Mouse (Mus musculus): ENCODE measurements around the gene Pemt. TPM values are rescaled to one million over a fixed set of nuclear protein-coding genes. Genes with fewer than 3 reads are reported as not detected.
A peak's percentile ranks its signal among the peaks of the same experiment; 100 is the strongest.
"Not testable (repeated sequence)": the region's sequence is repeated elsewhere in the genome, so short reads cannot be mapped to it uniquely, and the experiment has no call there.

Pemt gene
- total RNA-seq, 1 experiment from 2014 or later: 5.6 TPM

GRCm38 (mm10) chr11:59960476-59961337 is 85.6 kb downstream of the Pemt start:
- no peak for ATAC-seq (replicated peaks; ENCODE audit: low read depth, poor library complexity, severe bottlenecking)

GRCm38 (mm10) chr11:59959453-59959852 is 86.8 kb downstream of the Pemt start:
- ATAC-seq (replicated peaks; ENCODE audit: low read depth, poor library complexity, severe bottlenecking): no peak

GRCm38 (mm10) chr11:59956749-59957148 is 89.5 kb downstream of the Pemt start:
- no peak for ATAC-seq (replicated peaks; ENCODE audit: low read depth, poor library complexity, severe bottlenecking)

- no peak for ATAC-seq (replicated peaks; ENCODE audit: low read depth, poor library complexity, severe bottlenecking)
These were observed 93.4 kb downstream of the Pemt start for GRCm38 (mm10) chr11:59952892-59953291.

GRCm38 (mm10) chr11:59948401-59948767 is 97.9 kb downstream of the Pemt start:
- ATAC-seq (replicated peaks; ENCODE audit: low read depth, poor library complexity, severe bottlenecking): peak; percentile 33; the same call in 1 of the 2 replicates

- peak; percentile 98 for ATAC-seq (replicated peaks; ENCODE audit: low read depth, poor library complexity, severe bottlenecking)
These were observed 98.4 kb downstream of the Pemt start, which contains the start of gene Med9 for GRCm38 (mm10) chr11:59947752-59948400. Gene Med9, plus strand, starts transcription at chr11:59948206.

- ATAC-seq (replicated peaks; ENCODE audit: low read depth, poor library complexity, severe bottlenecking): not testable (repeated sequence)
These were observed 101.4 kb downstream of the Pemt start for GRCm38 (mm10) chr11:59944855-59945254.

- ATAC-seq (replicated peaks; ENCODE audit: low read depth, poor library complexity, severe bottlenecking): peak; percentile 91
These were observed 104.9 kb downstream of the Pemt start for GRCm38 (mm10) chr11:59941391-59941790.

- no peak for ATAC-seq (replicated peaks; ENCODE audit: low read depth, poor library complexity, severe bottlenecking)
These were observed 105.6 kb downstream of the Pemt start for GRCm38 (mm10) chr11:59940645-59941044.

- no peak for ATAC-seq (replicated peaks; ENCODE audit: low read depth, poor library complexity, severe bottlenecking)
These were observed 106.5 kb downstream of the Pemt start for GRCm38 (mm10) chr11:59939821-59940220.

- ATAC-seq (replicated peaks; ENCODE audit: low read depth, poor library complexity, severe bottlenecking): no peak
These were observed 108.7 kb downstream of the Pemt start for GRCm38 (mm10) chr11:59937615-59938014.

- no peak for ATAC-seq (replicated peaks; ENCODE audit: low read depth, poor library complexity, severe bottlenecking)
These were observed 109.3 kb downstream of the Pemt start for GRCm38 (mm10) chr11:59937023-59937422.

- no peak for ATAC-seq (replicated peaks; ENCODE audit: low read depth, poor library complexity, severe bottlenecking)
These were observed 112.3 kb downstream of the Pemt start for GRCm38 (mm10) chr11:59933943-59934342.

- ATAC-seq (replicated peaks; ENCODE audit: low read depth, poor library complexity, severe bottlenecking): no peak
These were observed 113.5 kb downstream of the Pemt start for GRCm38 (mm10) chr11:59932560-59933337.

GRCm38 (mm10) chr11:59930031-59930430 is 116.3 kb downstream of the Pemt start:
- no peak for ATAC-seq (replicated peaks; ENCODE audit: low read depth, poor library complexity, severe bottlenecking)

- ATAC-seq (replicated peaks; ENCODE audit: low read depth, poor library complexity, severe bottlenecking): no peak
These were observed 125.0 kb downstream of the Pemt start for GRCm38 (mm10) chr11:59921265-59921664.

Other genes with a start within 250 kb of the Pemt start
- gene Flcn, start 236.5 kb downstream of the Pemt start, total RNA-seq (2017): 18.0 and 18.4 TPM in 2 replicates
- 17.2 and 20.0 TPM in 2 replicates for gene Nt5m, start 207.0 kb downstream of the Pemt start, total RNA-seq (2017)
- gene Cops3, start 206.7 kb downstream of the Pemt start, total RNA-seq (2017): 202 and 227 TPM in 2 replicates
- 28.1 and 29.6 TPM in 2 replicates for gene Med9, start 98.3 kb downstream of the Pemt start, total RNA-seq (2017)
- gene Rasd1, start 81.5 kb downstream of the Pemt start, total RNA-seq (2017): 0.91 and 1.2 TPM in 2 replicates
- gene Rai1, start 58.5 kb upstream of the Pemt start, total RNA-seq (2017): 15.5 and 21.1 TPM in 2 replicates
- gene Srebf1, start 176.1 kb upstream of the Pemt start, total RNA-seq (2017): 32.9 and 58.8 TPM in 2 replicates

All from common myeloid progenitor, adult 5-6 weeks (primary cell).